Mouse (Mus musculus) liver, adult 2 months (tissue): Measurements from ENCODE around the gene Fnip2.

ENCODE experiments used
- CTCF ChIP-seq: fragments of 200-500 bp; IDR thresholded peaks from 2 replicates; pipeline ENCODE4 v1.5.1; 2011; ENCODE audit warnings: low read depth, low read length, control low read depth
- POLR2A ChIP-seq: fragments of 200-500 bp; IDR thresholded peaks from 2 replicates; pipeline ENCODE4 v1.6.1; 2011; ENCODE audit warnings: low read length, control low read depth; ENCODE audit not compliant: insufficient read depth; ENCODE audit errors: extremely low read depth

- TF ChIP-seq POLR2A, result no peak
- TF ChIP-seq CTCF, result no peak
Measured at GRCm38 (mm10) chr3:79609886-79610285, 42.3 kb upstream of the Fnip2 start.
